Comparison of ENCODE assay signal across 14 mouse cellular contexts in genomic region chr2:37744773-37745395, GRCm38 (mm10). TPM values are rescaled to one million over a fixed set of nuclear protein-coding genes. Genes with fewer than 3 reads are reported as not detected.
"Had no signal": no experiment of that assay in that cellular context is flagged by ENCODE, and none has a peak within 500 bp of the region (broad histone marks: within the 10 kb centered on the region; RNA-seq: fewer than 3 reads in every experiment).

No protein-coding gene starts in this region.

- DNase-seq: layer of hippocampus, adult 9-11 months; liver, embryonic 13.5 days; lung, adult 2 months; lung, postnatal 14 days; lung, postnatal 4 days; midbrain, embryonic 14.5 days; thymus, adult 18-20 months; thymus, postnatal 36 days had no signal

- H3K9ac ChIP-seq: liver, embryonic 13.5 days had no signal

- H3K27ac ChIP-seq: layer of hippocampus, adult 2 months; liver, embryonic 13.5 days had no signal

- H3K4me3 ChIP-seq: layer of hippocampus, adult 2 months; liver, embryonic 13.5 days had no signal

- H3K4me2 ChIP-seq: liver, embryonic 13.5 days; midbrain, embryonic 11.5 days had no signal

- H3K36me3 ChIP-seq: liver, embryonic 13.5 days had no signal

- ATAC-seq: intestine, postnatal 0 days had no signal

- H3K4me1 ChIP-seq: liver, embryonic 13.5 days had no signal

- H3K9me3 ChIP-seq: liver, embryonic 13.5 days had no signal

RNA-seq across cellular contexts. Expression of gene Crb2, which starts 31.2 kb away (rescaled TPM):
- total RNA-seq: liver, adult 2 months; megakaryocyte progenitor cell, adult 5-6 weeks; megakaryocyte-erythroid progenitor cell, adult 5-6 weeks had no signal
